Mouse (Mus musculus): ENCODE measurements around the gene Agap2. TPM values are rescaled to one million over a fixed set of nuclear protein-coding genes. Genes with fewer than 3 reads are reported as not detected.

The Agap2 gene
- polyA plus RNA-seq, 1 experiment from 2014 or later, result 0.33 TPM

- no peaks in the 10 kb centered on the region for H3K36me3 ChIP-seq
- 91% methylated on average over 18 of the region's 18 CpGs for WGBS
- DNase-seq (ENCODE audit: low spot score), result no peak
- no peak overlapping the region for H3K4me3 ChIP-seq
- H3K4me1 ChIP-seq (replicated peaks), result no peaks in the 10 kb centered on the region
- H3K27me3 ChIP-seq (ENCODE audit: insufficient read depth, poor library complexity, severe bottlenecking), result no peaks in the 10 kb centered on the region
- H3K9me3 ChIP-seq, result no peaks in the 10 kb centered on the region
- H3K27ac ChIP-seq, result no peak overlapping the region
Observed at GRCm38 (mm10) chr10:127138328-127139141, 63.5 kb downstream of the Agap2 start.

GRCm38 (mm10) chr10:127140971-127141370 is 65.9 kb downstream of the Agap2 start:
- DNase-seq (ENCODE audit: low spot score), result no peak
- H3K27me3 ChIP-seq (ENCODE audit: insufficient read depth, poor library complexity, severe bottlenecking), result no peaks in the 10 kb centered on the region
- 91% methylated on average over 11 of the region's 11 CpGs for WGBS
- 0 out of 2 replicates have a peak, but pooled peaks cover 5% of the 10 kb centered on the region for H3K4me1 ChIP-seq (replicated peaks)
- no peaks in the 10 kb centered on the region for H3K9me3 ChIP-seq
- H3K36me3 ChIP-seq, result no peaks in the 10 kb centered on the region
- no peak overlapping the region for H3K27ac ChIP-seq
- no peak overlapping the region for H3K4me3 ChIP-seq

GRCm38 (mm10) chr10:127141500-127141899 is 66.4 kb downstream of the Agap2 start:
- Histone ChIP-seq H3K27me3 (ENCODE audit: insufficient read depth, poor library complexity, severe bottlenecking) (no peaks in the 10 kb centered on the region), H3K36me3 (no peaks in the 10 kb centered on the region)
- 82% methylated on average over 8 of the region's 8 CpGs for WGBS

More at GRCm38 (mm10) chr10:127141500-127141899, 66.4 kb downstream of the Agap2 start:
- DNase-seq (ENCODE audit: low spot score), result no peak
- H3K4me1 ChIP-seq (replicated peaks), result 0 out of 2 replicates have a peak, but pooled peaks cover 5% of the 10 kb centered on the region
- H3K27ac ChIP-seq, result no peak overlapping the region
- no peaks in the 10 kb centered on the region for H3K9me3 ChIP-seq
- no peak overlapping the region for H3K4me3 ChIP-seq

Other genes starting within 250 kb of the Agap2 start
- 15.4 and 19.5 TPM in 2 replicates for gene Atp23, start 173.9 kb upstream of the Agap2 start, polyA plus RNA-seq (2016; fragmentation: Nextera tagmentation; extraction: Ambion mirVana)
- gene Ctdsp2, start 96.6 kb upstream of the Agap2 start, polyA plus RNA-seq (2016; fragmentation: Nextera tagmentation; extraction: Ambion mirVana), result 33.5 and 36.5 TPM in 2 replicates
- 0.63 and 1.6 TPM in 2 replicates for gene Avil, start 74.6 kb upstream of the Agap2 start, polyA plus RNA-seq (2016; fragmentation: Nextera tagmentation; extraction: Ambion mirVana)
- 91.4 and 97.4 TPM in 2 replicates for gene Tsfm, start 44.4 kb upstream of the Agap2 start, polyA plus RNA-seq (2016; fragmentation: Nextera tagmentation; extraction: Ambion mirVana)
- gene Mettl1, start 33.9 kb upstream of the Agap2 start, polyA plus RNA-seq (2016; fragmentation: Nextera tagmentation; extraction: Ambion mirVana), result 39.2 and 51.0 TPM in 2 replicates
- gene Eef1akmt3, start 33.8 kb upstream of the Agap2 start, polyA plus RNA-seq (2016; fragmentation: Nextera tagmentation; extraction: Ambion mirVana), result 0.07 and 0.25 TPM in 2 replicates
- 0.06 and 0.34 TPM in 2 replicates for gene Cyp27b1, start 27.0 kb upstream of the Agap2 start, polyA plus RNA-seq (2016; fragmentation: Nextera tagmentation; extraction: Ambion mirVana)
- 1.2 and 1.6 TPM in 2 replicates for gene March9, start 15.1 kb upstream of the Agap2 start, polyA plus RNA-seq (2016; fragmentation: Nextera tagmentation; extraction: Ambion mirVana)
- gene Cdk4, start 11.8 kb upstream of the Agap2 start, polyA plus RNA-seq (2016; fragmentation: Nextera tagmentation; extraction: Ambion mirVana), result 2,665 and 2,802 TPM in 2 replicates
- gene Tspan31, start 5.0 kb upstream of the Agap2 start, polyA plus RNA-seq (2016; fragmentation: Nextera tagmentation; extraction: Ambion mirVana), result 177 and 187 TPM in 2 replicates
- 69.4 and 85.5 TPM in 2 replicates for gene Os9, start 45.8 kb downstream of the Agap2 start, polyA plus RNA-seq (2016; fragmentation: Nextera tagmentation; extraction: Ambion mirVana)
- gene B4galnt1, start 89.9 kb downstream of the Agap2 start, polyA plus RNA-seq (2016; fragmentation: Nextera tagmentation; extraction: Ambion mirVana), result 4.4 and 12.7 TPM in 2 replicates
- gene Slc26a10, start 105.4 kb downstream of the Agap2 start, polyA plus RNA-seq (2016; fragmentation: Nextera tagmentation; extraction: Ambion mirVana), result 1.6 and 2.1 TPM in 2 replicates
- 29.8 and 33.5 TPM in 2 replicates for gene Arhgef25, start 114.8 kb downstream of the Agap2 start, polyA plus RNA-seq (2016; fragmentation: Nextera tagmentation; extraction: Ambion mirVana)
- 110 and 151 TPM in 2 replicates for gene Dtx3, start 120.4 kb downstream of the Agap2 start, polyA plus RNA-seq (2016; fragmentation: Nextera tagmentation; extraction: Ambion mirVana)
- gene Pip4k2c, start 136.3 kb downstream of the Agap2 start, polyA plus RNA-seq (2016; fragmentation: Nextera tagmentation; extraction: Ambion mirVana), result 17.9 and 21.9 TPM in 2 replicates
- 24.4 and 39.4 TPM in 2 replicates for gene Kif5a, start 188.1 kb downstream of the Agap2 start, polyA plus RNA-seq (2016; fragmentation: Nextera tagmentation; extraction: Ambion mirVana)
- 222 and 255 TPM in 2 replicates for gene Dctn2, start 191.1 kb downstream of the Agap2 start, polyA plus RNA-seq (2016; fragmentation: Nextera tagmentation; extraction: Ambion mirVana)
- 12.8 and 16.3 TPM in 2 replicates for gene Mbd6, start 213.7 kb downstream of the Agap2 start, polyA plus RNA-seq (2016; fragmentation: Nextera tagmentation; extraction: Ambion mirVana)
- gene Mars, start 236.5 kb downstream of the Agap2 start, polyA plus RNA-seq (2016; fragmentation: Nextera tagmentation; extraction: Ambion mirVana), result 171 and 174 TPM in 2 replicates
- gene Arhgap9, start 246.7 kb downstream of the Agap2 start, polyA plus RNA-seq (2016; fragmentation: Nextera tagmentation; extraction: Ambion mirVana), result 1.8 and 2.5 TPM in 2 replicates

All from hindbrain, embryonic 10.5 days (tissue).